Mouse (Mus musculus): ENCODE results near the gene Ywhae.
A peak's percentile ranks its signal among the peaks of the same experiment; 100 is the strongest.

Gene Ywhae

GRCm38 (mm10) chr11:75738477-75738821 lies 5.8 kb downstream of the Ywhae start:
- no peak for DNase-seq

DNA sequence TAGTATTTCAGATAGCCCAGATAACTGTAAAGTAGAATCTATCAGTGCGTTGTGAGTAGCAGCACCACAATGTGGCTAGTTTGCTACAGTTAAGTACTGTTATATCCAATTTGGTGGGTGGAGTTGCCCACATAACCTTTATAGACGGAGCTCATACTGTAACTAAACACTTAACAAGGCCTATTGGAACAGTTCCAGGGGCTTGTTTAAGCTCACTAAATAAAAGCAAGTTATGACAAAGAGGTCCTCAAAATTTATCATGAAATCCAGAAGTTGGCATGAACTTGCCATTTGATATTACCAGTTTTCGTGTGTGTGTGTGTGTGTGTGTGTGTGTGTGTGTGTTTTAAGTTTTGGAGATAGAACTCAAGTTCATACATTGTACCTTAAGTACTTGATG lies 7.5 kb downstream of the Ywhae start:
- DNase-seq = no peak

DNA sequence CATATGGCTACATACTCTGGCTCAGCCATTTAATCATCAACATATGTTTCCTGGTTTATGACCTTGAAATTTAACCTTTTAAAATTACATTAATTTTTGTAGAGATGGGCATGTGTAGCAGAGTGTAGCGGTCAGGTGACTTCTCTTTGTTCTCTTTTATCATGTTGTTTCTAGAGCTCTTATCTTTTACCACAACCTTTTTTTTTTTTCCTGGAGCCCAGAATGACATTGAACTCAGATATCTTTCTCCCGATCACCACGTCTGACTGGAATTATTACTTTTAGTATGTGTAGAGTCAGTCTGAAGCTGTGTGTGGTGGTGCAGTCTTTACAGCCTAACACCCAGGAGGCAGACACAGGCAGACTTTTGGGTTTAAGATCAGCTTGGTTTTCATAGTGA lies 8.9 kb downstream of the Ywhae start:
- no peak for DNase-seq

- DNase-seq = no peak
Measured at GRCm38 (mm10) chr11:75744761-75745160, 12.1 kb downstream of the Ywhae start.

DNA sequence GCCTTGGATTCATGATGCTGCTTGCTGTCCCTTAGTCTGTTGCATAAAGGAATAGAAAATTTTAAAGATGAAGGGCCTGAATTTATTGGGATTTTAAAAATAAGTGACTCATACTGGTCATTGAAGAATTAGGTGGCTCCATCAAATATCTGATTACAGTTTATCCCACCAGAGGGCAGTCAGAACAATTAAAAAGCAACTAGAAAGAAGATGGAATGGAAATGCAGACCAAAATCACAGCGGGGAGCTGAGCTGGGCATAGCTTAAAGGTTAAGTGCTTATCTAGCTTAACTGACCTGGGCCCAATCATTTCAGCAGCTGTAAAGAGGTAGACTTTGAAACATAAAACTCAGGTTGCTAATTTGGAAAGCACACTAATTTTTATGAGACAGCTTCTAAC lies 17.9 kb downstream of the Ywhae start:
- DNase-seq = no peak

- no peak for DNase-seq
Measured at GRCm38 (mm10) chr11:75751082-75751481, 18.4 kb downstream of the Ywhae start.

GRCm38 (mm10) chr11:75756687-75757086 lies 24.0 kb downstream of the Ywhae start:
- no peak for DNase-seq

DNA sequence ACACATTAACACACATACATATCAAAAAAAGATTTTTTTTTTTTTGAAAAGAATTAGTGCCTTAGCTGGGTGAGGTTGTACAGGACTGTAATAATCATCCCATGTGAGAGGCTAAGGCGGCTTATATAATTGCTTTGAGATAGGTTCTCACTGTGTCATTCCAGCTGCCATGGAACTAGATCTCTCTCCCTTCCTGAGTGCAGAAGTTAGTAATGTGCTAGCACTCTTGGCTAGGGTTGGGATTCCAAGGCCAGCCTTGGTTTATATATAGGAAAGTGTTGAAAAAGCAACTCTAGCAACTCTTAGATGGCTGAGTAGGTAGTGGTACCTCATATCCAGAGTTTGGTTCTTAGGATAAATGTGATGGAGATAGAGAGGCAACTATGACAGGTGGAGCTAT lies 25.9 kb downstream of the Ywhae start:
- DNase-seq = no peak

GRCm38 (mm10) chr11:75760785-75761184 lies 28.1 kb downstream of the Ywhae start:
- no peak for DNase-seq

GRCm38 (mm10) chr11:75762708-75763107 lies 30.0 kb downstream of the Ywhae start:
- DNase-seq = no peak

DNA sequence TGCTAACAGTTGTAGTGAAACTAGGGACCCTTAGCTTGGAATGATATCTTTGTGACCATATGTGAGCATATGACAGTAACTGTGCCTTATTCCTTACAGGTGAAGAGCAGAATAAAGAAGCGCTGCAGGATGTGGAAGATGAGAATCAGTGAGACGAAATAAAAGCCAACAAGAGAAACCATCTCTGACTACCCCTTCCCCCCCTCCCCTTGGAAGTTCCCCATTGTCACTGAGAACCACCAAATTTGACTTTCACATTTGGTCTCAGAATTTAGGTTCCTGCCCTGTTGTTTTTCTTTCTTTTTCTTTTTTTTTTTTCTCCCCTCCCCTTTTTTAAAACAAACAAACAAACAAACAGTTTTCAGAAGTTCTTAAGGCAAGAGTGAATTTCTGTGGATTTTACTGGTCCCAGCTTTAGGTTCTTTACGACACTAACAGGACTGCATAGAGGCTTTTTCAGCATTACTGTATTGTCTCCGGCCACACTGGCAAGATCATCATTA lies 31.9 kb downstream of the Ywhae start:
- DNase-seq = no peak

DNA sequence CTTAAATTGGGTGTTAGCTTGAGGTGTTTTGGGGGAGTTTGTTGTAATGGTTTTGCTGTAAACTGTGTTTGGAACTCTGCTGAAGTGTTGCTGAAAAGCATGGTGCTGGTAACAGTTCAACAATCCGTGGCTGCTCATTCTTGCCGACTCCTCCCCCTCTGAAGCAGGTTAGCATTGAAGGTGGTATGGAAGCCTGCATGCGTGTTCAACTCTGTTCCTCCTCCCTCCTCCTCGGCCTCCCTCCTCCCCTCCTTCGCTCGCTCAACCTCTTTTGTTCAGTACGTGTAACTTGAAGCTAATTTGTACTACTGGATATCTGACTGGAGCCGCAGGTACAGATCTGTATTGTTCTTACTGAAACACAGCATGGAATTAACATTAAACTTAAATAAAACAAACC lies 32.5 kb downstream of the Ywhae start:
- DNase-seq = no peak

DNA sequence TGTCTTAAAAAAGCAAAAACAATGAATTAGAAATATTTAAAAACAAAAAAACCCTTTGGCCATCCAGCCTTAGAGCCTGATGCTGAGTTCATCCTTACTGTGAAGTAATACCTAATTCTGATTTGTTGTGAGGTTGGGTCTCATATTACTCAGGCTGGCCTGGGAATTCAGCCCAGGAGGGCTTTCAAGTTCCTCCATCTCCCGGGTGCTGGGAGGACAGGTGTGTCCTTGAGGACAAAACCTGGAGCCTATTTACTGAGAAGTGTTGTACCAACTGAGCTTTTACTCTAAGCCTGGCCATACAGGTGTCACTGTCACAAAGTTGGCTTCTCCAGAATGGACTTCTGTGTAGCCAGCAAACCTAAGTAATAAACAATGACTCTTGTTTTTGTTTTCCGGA lies 34.3 kb downstream of the Ywhae start:
- DNase-seq = no peak

DNA sequence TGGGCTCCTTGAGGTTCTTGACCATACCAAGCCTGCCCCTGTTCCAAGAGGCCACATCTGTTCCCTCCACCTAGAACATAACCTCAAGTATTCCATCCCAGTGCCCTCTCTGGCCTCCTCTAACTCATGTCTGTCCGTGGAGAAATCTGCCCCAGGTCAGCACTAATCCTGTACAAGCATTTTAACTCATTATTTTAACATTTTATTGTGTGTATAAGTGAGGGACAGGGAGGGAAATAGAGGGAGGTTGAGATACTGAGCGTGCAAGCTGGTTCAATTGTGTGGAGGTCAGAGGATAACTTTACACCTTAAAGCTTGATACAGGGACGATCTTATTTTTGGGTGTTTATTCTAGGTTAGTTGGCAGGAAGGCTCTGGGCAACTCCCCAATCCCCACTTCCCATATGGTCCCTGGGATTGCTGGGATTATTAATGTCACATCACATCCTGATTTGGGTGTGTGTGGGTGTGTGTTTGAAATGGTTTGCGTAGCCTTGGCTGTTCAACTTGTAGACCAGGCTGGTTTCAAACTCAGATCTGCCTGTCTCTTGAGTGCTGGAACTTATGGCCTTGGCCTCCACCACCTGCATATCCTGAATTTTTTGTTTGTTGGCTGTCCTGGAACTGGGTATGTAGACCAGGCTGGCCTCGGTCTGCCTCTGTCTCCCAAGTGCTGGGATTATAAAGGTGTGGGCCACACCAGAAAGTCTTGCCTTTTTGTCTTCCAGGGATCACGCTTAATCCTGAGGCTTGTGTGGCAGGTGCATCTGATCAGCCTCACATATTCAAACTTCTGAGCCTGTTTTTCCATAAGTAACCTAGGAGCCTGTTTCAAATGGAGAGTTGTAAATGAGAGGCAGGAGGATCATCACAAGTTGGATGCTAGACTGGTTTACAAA lies 35.7 kb downstream of the Ywhae start:
- no peak for DNase-seq

GRCm38 (mm10) chr11:75769206-75769605 lies 36.5 kb downstream of the Ywhae start:
- DNase-seq = peak; percentile 78

- no peak for DNase-seq
Measured at GRCm38 (mm10) chr11:75772562-75772961, 39.9 kb downstream of the Ywhae start.

DNA sequence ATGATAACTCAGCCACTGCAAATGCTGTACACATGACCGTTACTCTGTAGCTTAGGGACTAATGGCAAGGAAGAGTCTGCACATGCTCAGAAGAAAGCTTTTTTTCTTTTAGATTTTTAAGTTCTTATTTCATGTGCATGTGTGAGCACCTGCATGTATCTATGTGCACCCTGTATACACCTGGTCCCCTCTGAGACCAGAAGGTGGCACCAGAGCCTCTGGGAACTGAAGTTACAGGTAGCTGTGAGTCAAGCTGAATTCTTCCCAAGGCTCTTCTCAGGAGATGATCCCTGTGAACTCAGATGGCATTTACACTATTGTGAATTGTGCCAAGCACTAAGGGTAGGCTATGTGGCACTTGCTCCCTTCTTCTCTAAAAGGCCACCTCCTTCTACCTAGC lies 43.2 kb downstream of the Ywhae start:
- DNase-seq = no peak

- DNase-seq = peak; percentile 70
Measured at GRCm38 (mm10) chr11:75781919-75782318, 49.2 kb downstream of the Ywhae start.

DNA sequence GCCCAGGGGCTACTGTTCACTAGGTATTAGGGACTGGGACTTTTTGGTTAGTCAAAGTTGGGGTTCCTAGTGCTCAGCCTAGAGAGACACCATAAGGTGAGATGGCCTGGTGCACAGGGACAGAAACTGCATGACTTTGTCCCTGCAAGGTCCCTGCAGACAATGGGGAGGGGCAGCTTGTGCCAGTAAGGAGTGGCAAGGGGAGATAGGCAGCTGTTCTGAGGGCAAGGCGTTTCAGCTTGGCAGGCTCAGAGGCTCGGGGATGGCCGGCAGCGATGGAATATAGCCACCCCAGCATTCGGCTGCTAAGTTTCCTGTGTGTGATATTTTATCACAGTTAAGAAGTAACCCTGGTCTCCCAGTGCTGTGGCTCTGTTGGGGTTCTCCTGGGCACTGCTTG lies 51.1 kb downstream of the Ywhae start:
- no peak for DNase-seq

DNA sequence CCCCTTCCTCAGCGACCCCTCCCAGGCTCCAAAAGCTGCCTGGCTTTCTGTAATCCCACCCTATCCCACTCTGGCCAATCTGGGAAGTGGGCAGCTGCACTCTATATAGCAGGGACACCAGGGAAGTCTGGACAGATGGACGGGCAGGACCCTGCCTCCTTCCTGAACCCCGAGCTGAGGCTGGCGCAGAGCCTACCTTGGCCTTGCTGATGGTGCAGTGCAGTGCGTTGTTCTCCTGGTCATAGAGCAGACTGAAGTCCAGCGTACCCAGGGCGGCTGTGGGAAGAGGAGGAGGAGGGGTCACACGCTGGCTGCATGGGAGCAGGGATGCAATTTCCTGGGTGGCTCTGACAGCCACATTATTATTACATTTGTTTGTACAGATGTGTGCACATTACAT lies 53.2 kb downstream of the Ywhae start:
- DNase-seq = no peak

- DNase-seq = no peak
Measured at GRCm38 (mm10) chr11:75792535-75792934, 59.9 kb downstream of the Ywhae start.

- DNase-seq = no peak
Measured at GRCm38 (mm10) chr11:75793351-75793750, 60.7 kb downstream of the Ywhae start.

DNA sequence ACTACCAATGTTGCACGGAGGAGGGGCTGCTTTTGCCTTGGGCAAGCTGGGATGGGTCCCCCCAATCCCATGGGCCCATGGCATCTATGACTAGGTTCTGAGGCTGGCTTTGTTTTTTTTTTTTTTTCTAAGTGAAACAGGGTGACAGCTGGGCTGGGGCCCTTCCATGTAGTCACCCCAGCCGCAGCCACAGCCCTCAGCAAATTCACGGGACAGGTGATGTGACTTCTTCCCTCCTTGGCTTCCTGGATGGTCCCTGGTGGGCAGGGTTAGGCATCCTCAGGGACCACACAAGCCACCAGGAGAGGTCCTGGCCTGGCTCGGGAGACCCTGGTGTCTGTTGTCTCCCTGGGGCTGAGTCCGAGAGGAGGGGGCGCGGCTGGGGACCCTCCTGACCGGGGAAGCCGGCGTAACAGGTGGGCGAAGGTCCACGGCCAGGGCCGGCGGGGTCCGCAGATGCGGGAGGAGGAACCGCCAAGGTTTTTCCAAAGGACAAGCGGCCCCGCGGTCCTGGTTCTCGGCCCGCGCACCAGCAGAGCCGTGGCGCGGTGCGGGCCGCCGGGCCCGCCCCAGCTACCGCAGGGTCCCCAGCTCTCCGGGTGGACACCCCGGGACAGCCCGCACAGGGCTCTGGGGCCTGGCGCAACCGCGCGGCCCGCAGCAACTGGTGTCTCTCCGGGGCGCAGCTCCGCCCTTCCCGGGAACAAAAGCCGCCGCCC lies 62.1 kb downstream of the Ywhae start:
- DNase-seq = no peak

DNA sequence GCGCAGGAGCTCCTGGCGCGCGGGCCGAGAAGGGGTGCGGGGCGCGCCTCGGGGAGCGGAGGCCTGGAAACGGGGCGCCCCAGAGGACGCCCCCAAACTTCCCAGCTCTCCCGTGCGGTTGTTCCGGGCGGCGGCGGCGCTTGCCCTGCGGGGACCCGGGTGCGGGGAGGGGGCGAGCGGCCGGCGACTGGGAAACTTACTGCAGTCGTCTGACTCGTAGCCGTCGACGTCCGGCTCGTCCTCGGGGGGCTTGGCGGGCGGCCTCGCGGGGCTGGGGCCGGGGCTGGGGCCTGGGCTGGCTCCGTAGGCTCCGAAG lies 62.6 kb downstream of the Ywhae start:
- DNase-seq = no peak

All from cerebellum, adult 11 months (tissue).